Mouse (Mus musculus): Measurements from ENCODE around the gene Defa20. TPM values are rescaled to one million over a fixed set of nuclear protein-coding genes. Genes with fewer than 3 reads are reported as not detected.
"Not testable (repeated sequence)": the region's sequence is repeated elsewhere in the genome, so short reads cannot be mapped to it uniquely, and the experiment has no call there.

Gene Defa20
- not detected in 2 replicates for polyA plus RNA-seq (2015; fragmentation: Nextera tagmentation; extraction: Ambion mirVana)

GRCm38 (mm10) chr8:21508958-21509357 is at the start of gene Defa20:
Gene Defa20, plus strand, starts transcription at chr8:21509258.
- WGBS = no CpG with 5 or more reads among the region's 2 CpGs
- not testable (repeated sequence) for ATAC-seq (replicated peaks; ENCODE audit: low FRiP score, low read depth); H3K4me2 ChIP-seq (ENCODE audit: low read length); H3K27ac ChIP-seq; H3K36me3 ChIP-seq (ENCODE audit: insufficient read depth, low read length); H3K9me3 ChIP-seq (replicated peaks; ENCODE audit: low read length); H3K9ac ChIP-seq (ENCODE audit: low read depth, low read length); H3K4me3 ChIP-seq (replicated peaks; ENCODE audit: low read depth, low read length); DNase-seq (ENCODE audit: low spot score); H3K27me3 ChIP-seq (ENCODE audit: insufficient read depth, low read length); H3K4me1 ChIP-seq (replicated peaks; ENCODE audit: insufficient read depth, low read length)

GRCm38 (mm10) chr8:21528732-21529131 is 19.7 kb downstream of the Defa20 start, which contains the start of gene Defa32:
Gene Defa32, plus strand, starts transcription at chr8:21529032.
- not testable (repeated sequence) for H3K36me3 ChIP-seq (ENCODE audit: insufficient read depth, low read length); DNase-seq (ENCODE audit: low spot score); H3K27ac ChIP-seq; H3K4me2 ChIP-seq (ENCODE audit: low read length); H3K27me3 ChIP-seq (ENCODE audit: insufficient read depth, low read length); H3K4me3 ChIP-seq (replicated peaks; ENCODE audit: low read depth, low read length); H3K9me3 ChIP-seq (replicated peaks; ENCODE audit: low read length); H3K9ac ChIP-seq (ENCODE audit: low read depth, low read length); ATAC-seq (replicated peaks; ENCODE audit: low FRiP score, low read depth); H3K4me1 ChIP-seq (replicated peaks; ENCODE audit: insufficient read depth, low read length)
- no CpG with 5 or more reads among the region's 2 CpGs for WGBS

Other genes starting within 250 kb of the Defa20 start
- gene Defa27, start 193.7 kb upstream of the Defa20 start, polyA plus RNA-seq (2015; fragmentation: Nextera tagmentation; extraction: Ambion mirVana) = not detected in 2 replicates
- gene Defa29, start 182.2 kb upstream of the Defa20 start, polyA plus RNA-seq (2015; fragmentation: Nextera tagmentation; extraction: Ambion mirVana) = not detected in 2 replicates
- gene Defa2, start 130.7 kb upstream of the Defa20 start, polyA plus RNA-seq (2015; fragmentation: Nextera tagmentation; extraction: Ambion mirVana) = not detected in 2 replicates
- not detected in 2 replicates for gene Defa33, start 117.4 kb upstream of the Defa20 start, polyA plus RNA-seq (2015; fragmentation: Nextera tagmentation; extraction: Ambion mirVana)
- gene Defa36, start 81.8 kb upstream of the Defa20 start, polyA plus RNA-seq (2015; fragmentation: Nextera tagmentation; extraction: Ambion mirVana) = not detected in 2 replicates
- gene Gm7849, start 52.7 kb upstream of the Defa20 start, polyA plus RNA-seq (2015; fragmentation: Nextera tagmentation; extraction: Ambion mirVana) = not detected in 2 replicates
- not detected in 2 replicates for gene Defa32, start 19.8 kb downstream of the Defa20 start, polyA plus RNA-seq (2015; fragmentation: Nextera tagmentation; extraction: Ambion mirVana)
- not detected in 2 replicates for gene Defa37, start 56.1 kb downstream of the Defa20 start, polyA plus RNA-seq (2015; fragmentation: Nextera tagmentation; extraction: Ambion mirVana)
- gene Defa28, start 73.7 kb downstream of the Defa20 start, polyA plus RNA-seq (2015; fragmentation: Nextera tagmentation; extraction: Ambion mirVana) = not detected in 2 replicates
- not detected in 2 replicates for gene Gm7861, start 85.2 kb downstream of the Defa20 start, polyA plus RNA-seq (2015; fragmentation: Nextera tagmentation; extraction: Ambion mirVana)
- not detected in 2 replicates for gene Defa26, start 108.9 kb downstream of the Defa20 start, polyA plus RNA-seq (2015; fragmentation: Nextera tagmentation; extraction: Ambion mirVana)
- not detected in 2 replicates for gene Defa17, start 146.5 kb downstream of the Defa20 start, polyA plus RNA-seq (2015; fragmentation: Nextera tagmentation; extraction: Ambion mirVana)
- not detected in 2 replicates for gene Defa34, start 156.5 kb downstream of the Defa20 start, polyA plus RNA-seq (2015; fragmentation: Nextera tagmentation; extraction: Ambion mirVana)
- not detected in 2 replicates for gene AY761184, start 194.4 kb downstream of the Defa20 start, polyA plus RNA-seq (2015; fragmentation: Nextera tagmentation; extraction: Ambion mirVana)
- not detected in 2 replicates for gene Defa24, start 225.2 kb downstream of the Defa20 start, polyA plus RNA-seq (2015; fragmentation: Nextera tagmentation; extraction: Ambion mirVana)

Data from kidney, postnatal 0 days (tissue).